Mouse (Mus musculus): Measurements from ENCODE around the gene Wscd1.

GRCm38 (mm10) chr11:71729287-71729686 lies 20.4 kb upstream of the Wscd1 start:
- TF ChIP-seq GATA1 (IDR thresholded peaks at IDR 0.05; ENCODE audit: borderline replicate concordance, low read length) (no peak), FLI1 (IDR thresholded peaks at IDR 0.05; ENCODE audit: low read length) (no peak)

All from megakaryocyte, embryonic 14.5 days (primary cell).